Mouse (Mus musculus) spleen, adult 2 months (tissue): ENCODE results near the gene Scfd2. TPM values are rescaled to one million over a fixed set of nuclear protein-coding genes. Genes with fewer than 3 reads are reported as not detected.

Source experiments
- DNase-seq, 2 experiments: peaks; one replicate each; pipeline versions ENCODE4 v3.0.0 to v3.0.0-alpha.2; 2012 to 2021; ENCODE audit warnings: low spot score in 2 of 2, low read depth in 1 of 2
- H3K27ac ChIP-seq: fragments of 200-500 bp; 2 replicates; pipeline ENCODE4 v1.5.1; 2012; ENCODE audit warnings: low read length, inconsistent platforms; ENCODE audit not compliant: insufficient read depth
- H3K27me3 ChIP-seq: fragments of 200-500 bp; 2 replicates; pipeline ENCODE4 v1.6.1; 2012; ENCODE audit warnings: mild to moderate bottlenecking, moderate library complexity, low read length, inconsistent platforms; ENCODE audit not compliant: control insufficient read depth, insufficient read depth
- H3K36me3 ChIP-seq: fragments of 200-500 bp; 2 replicates; pipeline ENCODE4 v1.6.1; 2012; ENCODE audit warnings: mild to moderate bottlenecking, low read length, inconsistent platforms; ENCODE audit not compliant: control insufficient read depth, insufficient read depth
- H3K4me1 ChIP-seq: fragments of 200-500 bp; 2 replicates; pipeline ENCODE4 v1.6.1; 2011; ENCODE audit warnings: inconsistent platforms; ENCODE audit not compliant: control insufficient read depth, insufficient read depth, insufficient read length
- H3K4me3 ChIP-seq: fragments of 200-500 bp; 2 replicates; pipeline ENCODE4 v1.5.1; 2011; ENCODE audit warnings: mild to moderate bottlenecking, inconsistent platforms; ENCODE audit not compliant: insufficient read depth, insufficient read length; ENCODE audit errors: extremely low read depth
- CTCF ChIP-seq: fragments of 200-500 bp; IDR thresholded peaks from 2 replicates; pipeline ENCODE4 v1.5.1; 2011; ENCODE audit warnings: mild to moderate bottlenecking, inconsistent platforms; ENCODE audit not compliant: insufficient read depth, insufficient read length, insufficient replicate concordance; ENCODE audit errors: extremely low read depth
- POLR2A ChIP-seq: fragments of 200-500 bp; IDR thresholded peaks from 2 replicates; pipeline ENCODE4 v1.6.1; 2011; ENCODE audit warnings: low read depth, low read length, inconsistent platforms
- WGBS: fragments of 180-500 bp; shearing (Covaris S2); methylation state at CpG from one replicate; pipeline ENCODE4 v1.1.7; 2018; 5-methylcytosine and 5-hydroxymethylcytosine counted together
- polyA plus RNA-seq: library from polyadenylated mRNA; depleted of rRNA; stranded (reverse); fragments of >200 nt; gene quantifications from 2 replicates; pipeline ENCODE4 v1.2.3, GENCODE M21; 2012

Gene Scfd2
- polyA plus RNA-seq, 1 experiment = 9.5 TPM

GRCm38 (mm10) chr5:74199793-74200192 lies 331.8 kb downstream of the Scfd2 start:
- peaks cover 5% of the 10 kb centered on the region for H3K27me3 ChIP-seq
- H3K27ac ChIP-seq = no peak overlapping the region
- H3K4me1 ChIP-seq = peaks cover 11% of the 10 kb centered on the region
- no peak for TF ChIP-seq CTCF
- TF ChIP-seq POLR2A = no peak
- no peaks in the 10 kb centered on the region for H3K36me3 ChIP-seq
- no peak overlapping the region for H3K4me3 ChIP-seq
- DNase-seq = no peak
- 83% methylated on average over 13 of the region's 13 CpGs for WGBS

GRCm38 (mm10) chr5:74198446-74198845 lies 333.1 kb downstream of the Scfd2 start:
- peaks cover 8% of the 10 kb centered on the region for H3K27me3 ChIP-seq
- no peak overlapping the region for H3K27ac ChIP-seq
- no peaks in the 10 kb centered on the region for H3K36me3 ChIP-seq
- TF ChIP-seq CTCF (no peak), POLR2A (no peak)
- H3K4me3 ChIP-seq = no peak overlapping the region
- 89% methylated on average over 11 of the region's 11 CpGs for WGBS
- DNase-seq = no peak
- peaks cover 13% of the 10 kb centered on the region for H3K4me1 ChIP-seq

- 84% methylated on average over 22 of the region's 22 CpGs for WGBS
- peaks cover 13% of the 10 kb centered on the region for H3K4me1 ChIP-seq
- no peak overlapping the region for H3K27ac ChIP-seq
- no peak for DNase-seq
- TF ChIP-seq CTCF = no peak
- TF ChIP-seq POLR2A = no peak
- H3K36me3 ChIP-seq = no peaks in the 10 kb centered on the region
- peaks cover 8% of the 10 kb centered on the region for H3K27me3 ChIP-seq
- no peak overlapping the region for H3K4me3 ChIP-seq
These were observed 333.8 kb downstream of the Scfd2 start for GRCm38 (mm10) chr5:74197541-74198330.

- Histone ChIP-seq H3K27ac (no peak overlapping the region), H3K4me1 (peaks cover 13% of the 10 kb centered on the region), H3K27me3 (peaks cover 8% of the 10 kb centered on the region), H3K4me3 (no peak overlapping the region), H3K36me3 (no peaks in the 10 kb centered on the region)
- 45% methylated on average over 4 of the region's 4 CpGs for WGBS
- TF ChIP-seq CTCF (no peak), POLR2A (no peak)
- DNase-seq = no peak
These were observed 335.3 kb downstream of the Scfd2 start for GRCm38 (mm10) chr5:74196307-74196618.

- H3K4me1 ChIP-seq = peaks cover 13% of the 10 kb centered on the region
- DNase-seq = no peak
- H3K36me3 ChIP-seq = no peaks in the 10 kb centered on the region
- H3K4me3 ChIP-seq = peak overlapping the region; percentile 82
- H3K27ac ChIP-seq = peak overlapping the region; percentile 29
- WGBS = 22% methylated on average over 26 of the region's 27 CpGs
- no peak for TF ChIP-seq POLR2A
- TF ChIP-seq CTCF = no peak
- peaks cover 8% of the 10 kb centered on the region for H3K27me3 ChIP-seq
These were observed 335.8 kb downstream of the Scfd2 start for GRCm38 (mm10) chr5:74195614-74196306.

- peak within 1 kb of the TSS; percentile 29 for H3K27ac ChIP-seq
- 2% methylated on average over 78 of the region's 82 CpGs for WGBS
- TF ChIP-seq CTCF (peak; percentile 5; the same call in 1 of the 2 replicates), POLR2A (peak; percentile 25; the same call in 1 of the 2 replicates)
These were observed 336.5 kb downstream of the Scfd2 start, which contains the start of gene Rasl11b for GRCm38 (mm10) chr5:74194841-74195613. Gene Rasl11b (plus strand): TSS chr5:74195286.

More at GRCm38 (mm10) chr5:74194841-74195613, 336.5 kb downstream of the Scfd2 start, which contains the start of gene Rasl11b:
- Histone ChIP-seq H3K27me3 (peaks cover 8% of the 10 kb centered on the region), H3K4me3 (peak within 1 kb of the TSS; percentile 82), H3K36me3 (no peaks in the 10 kb centered on the region), H3K4me1 (peaks cover 13% of the 10 kb centered on the region)
- DNase-seq = peak; percentile 50 to 84
